Mouse (Mus musculus): ENCODE measurements at regions not wholly inside any gene's neighbourhood (a gene's known extent, or its start where the extent isn't known, plus 50 kb on each side); places are given as distances from the start of the nearest gene placed in this dataset.

DNA sequence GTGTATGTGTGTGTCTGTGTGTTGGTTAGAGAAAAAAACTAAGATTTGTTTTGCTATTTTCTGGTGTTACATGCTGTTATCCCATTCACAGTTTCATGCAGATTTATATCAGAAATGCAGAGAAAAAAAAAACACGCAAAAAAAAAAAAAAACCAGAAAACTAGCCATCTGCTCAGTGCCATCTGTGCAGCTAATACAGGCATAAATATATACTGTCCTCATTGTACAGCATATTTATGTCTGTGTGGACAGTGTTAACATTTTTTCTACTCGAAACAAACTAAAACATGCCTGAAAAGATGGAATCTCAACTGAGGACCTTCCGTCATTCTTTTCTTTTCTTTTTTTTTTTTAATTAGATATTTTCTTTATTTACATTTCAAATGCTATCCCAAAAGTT, 331.7 kb downstream of the Sema3d start:
- no peak overlapping the region for H3K4me3 ChIP-seq (replicated peaks in 1 of 3; ENCODE audit: low read depth in 2 of 3, low read length in 2 of 3, poor library complexity in 1 of 3)

DNA sequence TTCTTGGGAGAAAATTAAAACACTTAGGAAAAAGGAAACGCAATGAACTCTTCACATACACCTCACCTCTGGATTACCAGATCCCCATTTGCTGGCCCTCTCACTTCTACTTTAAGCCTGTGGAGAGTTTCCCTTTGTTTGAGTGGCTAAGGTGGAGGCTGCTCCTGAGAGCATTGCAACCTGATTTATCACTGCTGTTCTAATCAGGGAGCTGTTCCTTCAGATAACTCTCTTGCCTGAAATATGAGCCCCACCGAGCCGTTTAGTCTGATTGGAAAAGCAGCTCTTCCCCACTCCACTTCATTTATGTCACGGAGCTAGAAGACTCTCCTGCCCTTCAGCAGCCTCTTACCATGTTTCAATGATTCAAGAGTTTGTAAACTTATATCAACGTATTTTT, 368.3 kb downstream of the Sema3d start:
- Histone ChIP-seq H3K4me3 (replicated peaks in 1 of 3; ENCODE audit: low read depth in 2 of 3, low read length in 2 of 3, poor library complexity in 1 of 3) (no peak overlapping the region), H3K27ac (ENCODE audit: insufficient read depth, low read depth) (no peak overlapping the region), H3K9me3 (replicated peaks; ENCODE audit: low read length) (peaks cover 5% of the 10 kb centered on the region), H3K4me2 (ENCODE audit: insufficient read depth, low read depth, poor library complexity, severe bottlenecking) (no peak overlapping the region), H3K36me3 (replicated peaks in 1 of 2; ENCODE audit: control insufficient read depth in 1 of 2, insufficient read depth in 1 of 2, low read length in 1 of 2) (no peaks in the 10 kb centered on the region), H3K4me1 (ENCODE audit: control insufficient read depth in 1 of 2, insufficient read depth in 2 of 2) (no peaks in the 10 kb centered on the region), H3K9ac (ENCODE audit: insufficient read depth, low read depth) (no peak overlapping the region), H3K27me3 (replicated peaks) (no peaks in the 10 kb centered on the region), H3K79me2 (replicated peaks; ENCODE audit: control insufficient read depth, extremely low read depth, insufficient read depth, poor library complexity, severe bottlenecking) (no peaks in the 10 kb centered on the region)
- dilution Hi-C loops (cut with MboI; ENCODE audit: extremely low pct_ligation_motif_present, extremely low pct_unique_long_range_greater_than_20kb, low sequenced_read_pairs) (no loop called here), in situ Hi-C loops (cut with MboI; ENCODE audit: low pct_ligation_motif_present, low pct_unique_long_range_greater_than_20kb, low sequenced_read_pairs) (no loop called here)
- no peak for DNase-seq (ENCODE audit: extremely low read depth)
- TF ChIP-seq RCOR1 (conservative IDR thresholded peaks at IDR 0.05; ENCODE audit: low read depth, low read length): no peak
- TF ChIP-seq IRF4 (IDR thresholded peaks at IDR 0.05; ENCODE audit: low read depth, low read length): no peak
- TF ChIP-seq MXI1 (IDR thresholded peaks at IDR 0.05; ENCODE audit: low read depth, low read length): no peak
- no peak for TF ChIP-seq E2F4 (IDR thresholded peaks at IDR 0.05; ENCODE audit: insufficient replicate concordance, low read depth, low read length)
- TF ChIP-seq TCF12 (IDR thresholded peaks at IDR 0.05; ENCODE audit: low read depth, low read length): no peak
- no peak for TF ChIP-seq TBP (conservative IDR thresholded peaks at IDR 0.05; ENCODE audit: low read depth, low read length)
- TF ChIP-seq JUN (IDR thresholded peaks at IDR 0.05; ENCODE audit: insufficient read depth, low read depth, low read length): no peak
- no peak for TF ChIP-seq JUND (conservative IDR thresholded peaks at IDR 0.05; ENCODE audit: low read depth, low read length)
- TF ChIP-seq POLR2AphosphoS2 (IDR thresholded peaks at IDR 0.05; ENCODE audit: low read depth, low read length): no peak
- TF ChIP-seq ZNF384 (IDR thresholded peaks at IDR 0.05; ENCODE audit: low read depth, low read length): no peak

More for the DNA sequence above, 331.7 kb downstream of the Sema3d start:
- peaks cover 15% of the 10 kb centered on the region for H3K9me3 ChIP-seq (replicated peaks; ENCODE audit: low read length)
- no peaks in the 10 kb centered on the region for H3K27me3 ChIP-seq (replicated peaks)
- in situ Hi-C loops (cut with MboI; ENCODE audit: low pct_ligation_motif_present, low pct_unique_long_range_greater_than_20kb, low sequenced_read_pairs): no loop called here
- no peak for DNase-seq (ENCODE audit: extremely low read depth)
- no peaks in the 10 kb centered on the region for H3K4me1 ChIP-seq (ENCODE audit: control insufficient read depth in 1 of 2, insufficient read depth in 2 of 2)
- no peak overlapping the region for H3K27ac ChIP-seq (ENCODE audit: insufficient read depth, low read depth)
- TF ChIP-seq MAZ (IDR thresholded peaks at IDR 0.05; ENCODE audit: low read depth, low read length) (no peak), JUN (IDR thresholded peaks at IDR 0.05; ENCODE audit: insufficient read depth, low read depth, low read length) (no peak), BHLHE40 (IDR thresholded peaks at IDR 0.05; ENCODE audit: low read depth, low read length) (no peak), PAX5 (IDR thresholded peaks at IDR 0.05; ENCODE audit: low read length) (no peak), JUND (conservative IDR thresholded peaks at IDR 0.05; ENCODE audit: low read depth, low read length) (no peak), SMC3 (IDR thresholded peaks at IDR 0.05; ENCODE audit: low read depth, low read length) (no peak), MXI1 (IDR thresholded peaks at IDR 0.05; ENCODE audit: low read depth, low read length) (no peak), USF2 (conservative IDR thresholded peaks at IDR 0.05; ENCODE audit: low read depth, low read length) (no peak), TCF12 (IDR thresholded peaks at IDR 0.05; ENCODE audit: low read depth, low read length) (no peak), UBTF (IDR thresholded peaks at IDR 0.05; ENCODE audit: low read depth, low read length) (no peak), SIN3A (IDR thresholded peaks at IDR 0.05; ENCODE audit: low read length) (no peak), NELFE (IDR thresholded peaks at IDR 0.05; ENCODE audit: low read depth, low read length) (no peak), ETS1 (conservative IDR thresholded peaks at IDR 0.05; ENCODE audit: low read depth, low read length) (no peak), CHD2 (IDR thresholded peaks at IDR 0.05; ENCODE audit: low read length) (no peak), POLR2AphosphoS2 (IDR thresholded peaks at IDR 0.05; ENCODE audit: low read depth, low read length) (no peak), EP300 (IDR thresholded peaks at IDR 0.05; ENCODE audit: low read length) (no peak), MAX (IDR thresholded peaks at IDR 0.05; ENCODE audit: low read length) (no peak), ZMIZ1 (IDR thresholded peaks at IDR 0.05; ENCODE audit: low read depth, low read length) (no peak), TBP (conservative IDR thresholded peaks at IDR 0.05; ENCODE audit: low read depth, low read length) (no peak)
- H3K79me2 ChIP-seq (replicated peaks; ENCODE audit: control insufficient read depth, extremely low read depth, insufficient read depth, poor library complexity, severe bottlenecking): no peaks in the 10 kb centered on the region
- no peak overlapping the region for H3K4me2 ChIP-seq (ENCODE audit: insufficient read depth, low read depth, poor library complexity, severe bottlenecking)
- dilution Hi-C loops (cut with MboI; ENCODE audit: extremely low pct_ligation_motif_present, extremely low pct_unique_long_range_greater_than_20kb, low sequenced_read_pairs): no loop called here
- no peaks in the 10 kb centered on the region for H3K36me3 ChIP-seq (replicated peaks in 1 of 2; ENCODE audit: control insufficient read depth in 1 of 2, insufficient read depth in 1 of 2, low read length in 1 of 2)
- no peak overlapping the region for H3K9ac ChIP-seq (ENCODE audit: insufficient read depth, low read depth)

Data from CH12.LX (cell line).